Mouse (Mus musculus): Measurements from ENCODE around the gene Ets2. TPM values are rescaled to one million over a fixed set of nuclear protein-coding genes. Genes with fewer than 3 reads are reported as not detected.

The Ets2 gene
- polyA plus RNA-seq, 1 experiment from 2014 or later, result 72.3 TPM

DNA sequence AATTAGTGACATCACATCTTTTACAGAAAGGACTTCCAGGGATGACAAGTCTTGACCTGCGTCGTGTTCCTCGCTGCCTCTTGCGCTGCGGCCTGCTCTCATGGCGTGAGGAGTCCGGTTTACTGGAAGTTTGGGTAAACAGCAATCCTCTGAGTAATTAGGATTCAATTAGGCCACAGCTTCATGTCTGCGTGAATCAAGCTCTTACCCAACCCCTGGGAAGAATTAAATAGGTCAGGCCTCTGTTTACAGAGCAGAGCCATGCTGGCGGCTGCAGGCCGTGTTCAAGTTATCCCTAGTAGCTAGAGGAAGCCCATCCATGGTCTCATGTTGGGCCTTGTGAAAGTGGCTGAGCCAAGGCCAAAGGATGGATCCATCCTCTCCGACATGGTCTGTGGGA is 39.5 kb downstream of the Ets2 start:
- no peak overlapping the region for H3K4me2 ChIP-seq (replicated peaks)
- no peaks in the 10 kb centered on the region for H3K27me3 ChIP-seq
- no peaks in the 10 kb centered on the region for H3K36me3 ChIP-seq
- 60% methylated on average over 11 of the region's 11 CpGs for WGBS
- peaks cover 11% of the 10 kb centered on the region; the same call in 1 of the 2 replicates for H3K4me1 ChIP-seq
- H3K9me3 ChIP-seq, result no peaks in the 10 kb centered on the region
- no peak overlapping the region for H3K9ac ChIP-seq
- H3K27ac ChIP-seq, result no peak overlapping the region
- no peak for ATAC-seq (ENCODE audit: insufficient number of reproducible peaks, insufficient read depth, low FRiP score, low TSS enrichment)
- H3K4me3 ChIP-seq, result no peak overlapping the region

- H3K27me3 ChIP-seq, result no peaks in the 10 kb centered on the region
- no peak overlapping the region for H3K4me2 ChIP-seq (replicated peaks)
- H3K4me3 ChIP-seq, result no peak overlapping the region
- H3K4me1 ChIP-seq, result peaks cover 11% of the 10 kb centered on the region; the same call in 1 of the 2 replicates
- no peaks in the 10 kb centered on the region for H3K36me3 ChIP-seq
- H3K9ac ChIP-seq, result no peak overlapping the region
- H3K9me3 ChIP-seq, result no peaks in the 10 kb centered on the region
- ATAC-seq (ENCODE audit: insufficient number of reproducible peaks, insufficient read depth, low FRiP score, low TSS enrichment), result no peak
- H3K27ac ChIP-seq, result no peak overlapping the region
- 75% methylated on average over 10 of the region's 10 CpGs for WGBS
These were observed 40.3 kb downstream of the Ets2 start for GRCm38 (mm10) chr16:95741915-95742739.

GRCm38 (mm10) chr16:95742740-95743030 is 40.8 kb downstream of the Ets2 start:
- peaks cover 11% of the 10 kb centered on the region; the same call in 1 of the 2 replicates for H3K4me1 ChIP-seq
- no peak overlapping the region for H3K4me3 ChIP-seq
- no peak overlapping the region for H3K4me2 ChIP-seq (replicated peaks)
- no peaks in the 10 kb centered on the region for H3K36me3 ChIP-seq
- WGBS, result 41% methylated on average over 6 of the region's 6 CpGs
- H3K27ac ChIP-seq, result no peak overlapping the region
- H3K9ac ChIP-seq, result no peak overlapping the region
- ATAC-seq (ENCODE audit: insufficient number of reproducible peaks, insufficient read depth, low FRiP score, low TSS enrichment), result no peak
- no peaks in the 10 kb centered on the region for H3K9me3 ChIP-seq
- no peaks in the 10 kb centered on the region for H3K27me3 ChIP-seq

DNA sequence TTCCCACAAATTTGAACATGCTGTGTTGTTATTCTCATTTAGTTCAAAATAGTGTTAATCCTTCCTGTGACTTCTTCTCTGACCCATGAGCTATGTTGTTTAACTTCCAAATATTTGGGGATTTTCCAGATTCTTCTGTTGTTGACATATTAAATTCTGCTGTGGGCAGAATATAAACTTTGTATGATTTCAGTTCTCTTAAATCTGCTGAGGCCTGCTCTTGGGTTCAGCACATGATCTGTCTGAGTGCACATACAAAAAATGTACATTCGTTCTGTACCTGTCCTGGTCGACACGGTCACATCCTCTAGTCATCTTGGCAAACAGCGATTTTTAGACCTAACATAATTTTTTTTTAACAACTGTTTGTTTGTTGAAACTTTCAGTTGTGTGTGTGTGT is 41.2 kb downstream of the Ets2 start:
- H3K4me2 ChIP-seq (replicated peaks), result no peak overlapping the region
- H3K27me3 ChIP-seq, result no peaks in the 10 kb centered on the region
- no peak for ATAC-seq (ENCODE audit: insufficient number of reproducible peaks, insufficient read depth, low FRiP score, low TSS enrichment)
- H3K4me1 ChIP-seq, result peaks cover 11% of the 10 kb centered on the region; the same call in 1 of the 2 replicates
- no peaks in the 10 kb centered on the region for H3K36me3 ChIP-seq
- no peak overlapping the region for H3K27ac ChIP-seq
- 79% methylated on average over 4 of the region's 4 CpGs for WGBS
- no peaks in the 10 kb centered on the region for H3K9me3 ChIP-seq
- H3K4me3 ChIP-seq, result no peak overlapping the region
- H3K9ac ChIP-seq, result no peak overlapping the region

DNA sequence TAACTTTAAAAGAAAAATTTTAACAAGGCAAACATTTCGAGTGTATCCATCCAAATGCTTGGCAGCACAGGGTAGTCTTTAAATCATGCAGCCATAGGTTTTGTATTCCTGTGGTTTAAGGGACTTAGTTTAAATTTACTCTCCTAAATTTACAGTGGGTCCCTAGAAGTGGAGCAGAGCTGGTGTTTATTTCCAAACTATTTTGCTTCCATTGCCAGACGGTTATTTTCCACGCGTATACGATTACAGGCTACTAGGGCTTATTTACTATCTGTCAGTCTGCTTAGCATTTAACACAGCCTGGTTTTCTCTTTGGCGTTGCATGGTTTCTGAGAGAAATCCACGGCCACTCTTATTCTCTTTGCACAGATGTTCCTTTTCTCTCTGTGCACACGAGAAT is 42.9 kb downstream of the Ets2 start:
- no peak overlapping the region for H3K9ac ChIP-seq
- no peaks in the 10 kb centered on the region for H3K36me3 ChIP-seq
- no peak overlapping the region for H3K4me2 ChIP-seq (replicated peaks)
- H3K9me3 ChIP-seq, result no peaks in the 10 kb centered on the region
- H3K4me3 ChIP-seq, result no peak overlapping the region
- no peak for ATAC-seq (ENCODE audit: insufficient number of reproducible peaks, insufficient read depth, low FRiP score, low TSS enrichment)
- no peak overlapping the region for H3K27ac ChIP-seq
- peaks cover 16% of the 10 kb centered on the region for H3K4me1 ChIP-seq
- WGBS, result 55% methylated on average over 8 of the region's 8 CpGs
- no peaks in the 10 kb centered on the region for H3K27me3 ChIP-seq

- Histone ChIP-seq H3K27ac (no peak overlapping the region), H3K27me3 (no peaks in the 10 kb centered on the region), H3K36me3 (no peaks in the 10 kb centered on the region), H3K4me3 (no peak overlapping the region), H3K9ac (no peak overlapping the region), H3K4me2 (replicated peaks) (no peak overlapping the region), H3K4me1 (peaks cover 19% of the 10 kb centered on the region), H3K9me3 (no peaks in the 10 kb centered on the region)
- WGBS, result 70% methylated on average over 3 of the region's 3 CpGs
- ATAC-seq (ENCODE audit: insufficient number of reproducible peaks, insufficient read depth, low FRiP score, low TSS enrichment), result no peak
These were observed 43.8 kb downstream of the Ets2 start for GRCm38 (mm10) chr16:95745685-95746084.

- no peaks in the 10 kb centered on the region for H3K36me3 ChIP-seq
- H3K9me3 ChIP-seq, result no peaks in the 10 kb centered on the region
- WGBS, result 78% methylated on average over 2 of the region's 2 CpGs
- H3K9ac ChIP-seq, result no peak overlapping the region
- ATAC-seq (ENCODE audit: insufficient number of reproducible peaks, insufficient read depth, low FRiP score, low TSS enrichment), result no peak
- H3K4me3 ChIP-seq, result no peak overlapping the region
- H3K27me3 ChIP-seq, result no peaks in the 10 kb centered on the region
- no peak overlapping the region for H3K4me2 ChIP-seq (replicated peaks)
- H3K27ac ChIP-seq, result no peak overlapping the region
- peaks cover 13% of the 10 kb centered on the region for H3K4me1 ChIP-seq
These were observed 44.7 kb downstream of the Ets2 start for GRCm38 (mm10) chr16:95746565-95746964.

GRCm38 (mm10) chr16:95749291-95750103 is 47.6 kb downstream of the Ets2 start:
- Histone ChIP-seq H3K27me3 (no peaks in the 10 kb centered on the region), H3K9me3 (no peaks in the 10 kb centered on the region), H3K36me3 (no peaks in the 10 kb centered on the region), H3K4me1 (peaks cover 10% of the 10 kb centered on the region), H3K4me3 (no peak overlapping the region), H3K9ac (no peak overlapping the region), H3K27ac (no peak overlapping the region), H3K4me2 (replicated peaks) (no peak overlapping the region)
- 59% methylated on average over 12 of the region's 12 CpGs for WGBS
- ATAC-seq (ENCODE audit: insufficient number of reproducible peaks, insufficient read depth, low FRiP score, low TSS enrichment), result no peak

GRCm38 (mm10) chr16:95750211-95750629 is 48.3 kb downstream of the Ets2 start:
- no peak overlapping the region for H3K27ac ChIP-seq
- no peak overlapping the region for H3K4me2 ChIP-seq (replicated peaks)
- ATAC-seq (ENCODE audit: insufficient number of reproducible peaks, insufficient read depth, low FRiP score, low TSS enrichment), result no peak
- peaks cover 9% of the 10 kb centered on the region; the same call in 1 of the 2 replicates for H3K4me1 ChIP-seq
- H3K9ac ChIP-seq, result no peak overlapping the region
- H3K36me3 ChIP-seq, result no peaks in the 10 kb centered on the region
- 92% methylated on average over 6 of the region's 6 CpGs for WGBS
- H3K27me3 ChIP-seq, result no peaks in the 10 kb centered on the region
- H3K9me3 ChIP-seq, result no peaks in the 10 kb centered on the region
- H3K4me3 ChIP-seq, result no peak overlapping the region

GRCm38 (mm10) chr16:95752502-95752901 is 50.6 kb downstream of the Ets2 start:
- 60% methylated on average over 9 of the region's 9 CpGs for WGBS
- peaks cover 9% of the 10 kb centered on the region; the same call in 1 of the 2 replicates for H3K4me1 ChIP-seq

DNA sequence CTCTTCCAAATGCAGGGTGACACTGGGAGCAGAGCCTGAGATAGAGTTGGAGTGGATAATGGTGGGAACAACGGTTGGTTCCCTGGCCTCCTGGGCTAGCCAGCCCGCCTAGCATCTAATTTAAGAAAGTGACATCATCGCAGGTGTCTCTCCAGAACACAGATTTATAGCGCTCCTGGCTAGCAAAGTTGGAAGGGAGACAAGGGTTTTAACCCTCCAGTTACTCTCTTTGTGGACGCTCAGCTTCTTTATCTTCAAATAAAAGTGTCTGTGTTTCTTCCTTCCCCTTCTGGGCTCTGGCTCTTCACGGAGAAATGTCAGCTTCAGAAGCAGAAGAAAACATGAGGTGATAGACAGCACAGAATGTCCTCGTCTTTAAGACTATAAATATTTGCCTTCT is 51.4 kb downstream of the Ets2 start:
- Histone ChIP-seq H3K4me3 (no peak overlapping the region), H3K9ac (no peak overlapping the region), H3K27me3 (no peaks in the 10 kb centered on the region), H3K4me1 (peaks cover 9% of the 10 kb centered on the region; the same call in 1 of the 2 replicates), H3K36me3 (no peaks in the 10 kb centered on the region), H3K9me3 (no peaks in the 10 kb centered on the region), H3K27ac (no peak overlapping the region), H3K4me2 (replicated peaks) (no peak overlapping the region)
- 65% methylated on average over 7 of the region's 7 CpGs for WGBS
- ATAC-seq (ENCODE audit: insufficient number of reproducible peaks, insufficient read depth, low FRiP score, low TSS enrichment), result no peak

More at GRCm38 (mm10) chr16:95752502-95752901, 50.6 kb downstream of the Ets2 start:
- Histone ChIP-seq H3K4me3 (no peak overlapping the region), H3K36me3 (no peaks in the 10 kb centered on the region), H3K4me2 (replicated peaks) (no peak overlapping the region), H3K9me3 (no peaks in the 10 kb centered on the region), H3K27me3 (no peaks in the 10 kb centered on the region), H3K9ac (no peak overlapping the region), H3K27ac (no peak overlapping the region)
- no peak for ATAC-seq (ENCODE audit: insufficient number of reproducible peaks, insufficient read depth, low FRiP score, low TSS enrichment)

Measured in embryonic facial prominence, embryonic 12.5 days (tissue).